Mouse (Mus musculus) kidney, embryonic 14.5 days (tissue): ENCODE measurements at regions not wholly inside any gene's neighbourhood (a gene's known extent, or its start where the extent isn't known, plus 50 kb on each side); places are given as distances from the start of the nearest gene placed in this dataset.

ENCODE experiments used
- ATAC-seq: fragments of 200-750 bp; cut with Nextera tagmentation; 2 replicates; pipeline ENCODE4 v1.8.0; 2017; ENCODE audit warnings: moderate number of reproducible peaks, mild to moderate bottlenecking, moderate TSS enrichment, moderate library complexity; ENCODE audit not compliant: low FRiP score, low TSS enrichment
- H3K27ac ChIP-seq: fragments of 300-500 bp; sonication (generic); 2 replicates; pipeline ENCODE4 v1.5.1; 2014; ENCODE audit warnings: low read depth, mild to moderate bottlenecking, low read length, moderate library complexity, mixed read lengths
- H3K27me3 ChIP-seq: fragments of 300-500 bp; sonication (generic); 2 replicates; pipeline ENCODE4 v1.6.1; 2014; ENCODE audit warnings: mild to moderate bottlenecking, low read length; ENCODE audit not compliant: control insufficient read depth, insufficient read depth
- H3K36me3 ChIP-seq: fragments of 300-500 bp; sonication (generic); 2 replicates; pipeline ENCODE4 v1.6.1; 2014; ENCODE audit warnings: low read length, mixed read lengths; ENCODE audit not compliant: control insufficient read depth, insufficient read depth
- H3K4me1 ChIP-seq: fragments of 300-500 bp; sonication (generic); 2 replicates; pipeline ENCODE4 v1.6.1; 2014; ENCODE audit warnings: low read length, mixed read lengths; ENCODE audit not compliant: control insufficient read depth, insufficient read depth
- H3K4me2 ChIP-seq: fragments of 300-500 bp; sonication (generic); replicated peaks from 2 replicates; pipeline ENCODE4 v1.6.1; 2014; ENCODE audit warnings: low read depth, mild to moderate bottlenecking, low read length
- H3K4me3 ChIP-seq: fragments of 300-500 bp; sonication (generic); 2 replicates; pipeline ENCODE4 v1.5.1; 2014; ENCODE audit warnings: mild to moderate bottlenecking, low read length
- H3K9ac ChIP-seq: fragments of 300-500 bp; sonication (generic); 2 replicates; pipeline ENCODE4 v1.6.1; 2014; ENCODE audit warnings: low read depth, mild to moderate bottlenecking, low read length, moderate library complexity
- H3K9me3 ChIP-seq: fragments of 300-500 bp; sonication (generic); 2 replicates; pipeline ENCODE4 v1.6.1; 2016; ENCODE audit warnings: low read length; ENCODE audit not compliant: control insufficient read depth
- WGBS: fragments of 180-500 bp; shearing (Covaris S2); extraction: QIAGEN DNeasy Blood & Tissue Kit; methylation state at CpG from one replicate; pipeline ENCODE4 v1.1.7; 2014; 5-methylcytosine and 5-hydroxymethylcytosine counted together

DNA sequence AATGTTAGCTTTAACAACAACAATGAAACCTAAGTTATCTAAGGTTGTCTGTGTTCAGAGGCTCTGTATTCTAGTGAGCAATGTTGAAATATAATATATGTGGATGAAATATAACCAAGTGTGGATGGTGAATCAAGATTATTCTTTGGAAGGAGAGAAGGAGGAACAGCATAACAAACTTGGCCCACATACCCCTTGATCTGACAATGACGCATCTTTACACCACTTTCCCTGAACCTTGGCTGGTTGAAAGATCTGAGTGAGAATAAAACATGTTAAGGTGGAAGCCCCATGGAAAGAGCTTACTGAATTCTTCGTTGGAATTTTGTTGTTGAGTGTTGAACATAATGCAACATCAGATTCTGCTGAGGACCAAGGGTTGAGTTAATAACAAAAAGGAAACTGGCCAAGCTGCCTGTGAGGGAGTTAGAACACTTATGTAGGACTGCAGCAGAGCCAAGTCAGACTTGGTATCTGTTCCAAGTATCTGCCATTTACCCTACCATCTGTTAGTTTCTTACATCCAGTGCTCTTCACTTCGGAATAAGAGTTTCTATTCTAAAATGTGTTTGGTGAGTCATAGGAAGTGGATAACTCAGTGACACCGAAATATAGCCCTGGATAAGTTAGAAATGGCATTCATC is 268.8 kb downstream of the Gria2 start:
- Histone ChIP-seq H3K4me2 (no peak overlapping the region), H3K4me1 (no peaks in the 10 kb centered on the region), H3K27me3 (no peaks in the 10 kb centered on the region), H3K9me3 (no peaks in the 10 kb centered on the region), H3K36me3 (no peaks in the 10 kb centered on the region), H3K9ac (no peak overlapping the region), H3K27ac (no peak overlapping the region), H3K4me3 (no peak overlapping the region)
- WGBS, result 87% methylated on average over 4 of the region's 4 CpGs
- ATAC-seq, result no peak

DNA sequence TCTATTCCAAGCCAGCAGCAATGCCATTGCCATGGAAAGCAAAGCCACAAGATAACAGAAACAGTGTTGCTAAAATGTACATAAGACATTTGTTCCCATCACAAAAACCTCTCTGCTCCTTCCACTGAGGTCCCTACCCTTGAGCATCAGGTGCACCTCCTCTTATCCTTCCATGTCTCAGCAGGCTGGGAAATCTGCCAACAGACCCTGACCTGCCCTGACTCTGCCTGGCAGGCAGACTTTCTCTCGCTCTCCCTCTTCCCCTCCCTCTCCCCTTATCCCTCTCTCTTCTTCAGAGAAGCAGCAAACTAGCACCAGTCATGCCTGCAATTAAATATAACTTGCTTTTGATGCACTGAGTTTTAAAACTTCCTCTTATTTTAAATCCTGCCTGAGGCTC is 288.6 kb downstream of the Gria2 start:
- Histone ChIP-seq H3K9ac (no peak overlapping the region), H3K36me3 (no peaks in the 10 kb centered on the region), H3K27ac (no peak overlapping the region), H3K9me3 (no peaks in the 10 kb centered on the region), H3K4me3 (no peak overlapping the region), H3K4me2 (no peak overlapping the region), H3K4me1 (no peaks in the 10 kb centered on the region), H3K27me3 (no peaks in the 10 kb centered on the region)
- WGBS, result 50% methylated on average over 1 of the region's 1 CpGs
- ATAC-seq, result no peak

DNA sequence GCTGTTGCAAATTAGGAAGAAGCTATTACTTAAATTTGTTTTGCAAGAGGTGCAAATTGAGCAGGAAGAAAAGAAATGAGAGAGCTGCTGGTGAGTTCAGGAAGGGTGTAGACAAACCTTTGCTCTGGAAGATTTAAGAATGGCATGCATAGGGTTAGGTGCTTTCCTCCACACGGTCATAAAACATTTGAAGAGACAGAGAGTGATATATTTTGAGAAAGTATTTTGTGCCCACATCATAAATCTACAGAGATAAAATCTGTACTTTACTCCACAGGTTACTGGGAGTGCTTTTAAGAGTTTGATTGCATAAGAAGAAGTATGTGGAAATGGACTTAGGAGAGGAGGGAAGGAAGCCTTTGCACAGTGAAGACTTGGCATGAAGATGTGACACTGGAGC is 293.4 kb downstream of the Gria2 start:
- H3K9ac ChIP-seq, result no peak overlapping the region
- no peaks in the 10 kb centered on the region for H3K9me3 ChIP-seq
- no peaks in the 10 kb centered on the region for H3K4me1 ChIP-seq
- no peak for ATAC-seq
- WGBS, result 24% methylated on average over 1 of the region's 1 CpGs
- no peak overlapping the region for H3K4me2 ChIP-seq
- no peaks in the 10 kb centered on the region for H3K27me3 ChIP-seq
- H3K36me3 ChIP-seq, result no peaks in the 10 kb centered on the region
- no peak overlapping the region for H3K4me3 ChIP-seq
- no peak overlapping the region for H3K27ac ChIP-seq

DNA sequence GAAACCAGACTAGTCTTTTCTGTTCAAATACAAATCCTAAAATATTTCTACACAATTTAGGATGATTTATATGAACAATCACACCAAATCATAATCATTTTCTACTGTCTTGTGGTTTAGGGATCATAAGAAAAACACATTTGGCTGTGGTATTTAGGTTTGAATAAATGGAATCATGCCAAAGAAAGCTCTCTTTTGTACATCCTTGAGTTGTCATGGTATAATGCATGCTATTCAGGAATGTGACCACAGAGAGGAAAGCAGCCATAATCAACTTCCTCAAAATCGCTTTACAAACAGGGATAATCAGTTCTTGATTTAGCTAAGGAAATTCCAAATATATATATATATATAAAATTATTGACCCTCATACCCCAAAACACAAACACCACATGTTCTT is 295.9 kb downstream of the Gria2 start:
- WGBS, result 55% methylated on average over 1 of the region's 1 CpGs
- no peak for ATAC-seq
- Histone ChIP-seq H3K27me3 (no peaks in the 10 kb centered on the region), H3K4me1 (no peaks in the 10 kb centered on the region), H3K4me2 (no peak overlapping the region), H3K9me3 (no peaks in the 10 kb centered on the region), H3K36me3 (no peaks in the 10 kb centered on the region), H3K27ac (no peak overlapping the region), H3K4me3 (no peak overlapping the region), H3K9ac (no peak overlapping the region)

DNA sequence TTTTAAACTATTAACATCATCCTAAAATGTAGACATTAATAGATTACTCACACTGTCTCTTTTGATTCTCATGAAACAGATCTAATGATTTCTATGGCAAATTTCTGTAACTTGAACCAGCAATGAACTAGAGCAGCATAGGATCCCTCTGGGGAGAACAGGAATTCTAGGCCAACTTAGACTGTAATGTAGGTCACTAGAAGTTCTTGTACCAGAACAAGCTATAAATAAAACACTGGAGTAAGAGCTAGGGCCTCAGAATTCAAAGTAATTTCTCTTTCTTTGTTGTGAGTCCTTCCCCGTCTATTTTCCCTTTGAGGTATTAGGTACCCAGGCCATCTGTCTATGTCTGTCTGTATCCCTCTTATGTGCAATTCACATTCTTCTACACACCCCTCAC is 301.5 kb downstream of the Gria2 start:
- Histone ChIP-seq H3K9ac (no peak overlapping the region), H3K4me2 (no peak overlapping the region), H3K9me3 (no peaks in the 10 kb centered on the region), H3K27me3 (no peaks in the 10 kb centered on the region), H3K27ac (no peak overlapping the region), H3K4me3 (no peak overlapping the region), H3K36me3 (no peaks in the 10 kb centered on the region), H3K4me1 (no peaks in the 10 kb centered on the region)
- 35% methylated on average over 1 of the region's 1 CpGs for WGBS
- ATAC-seq, result no peak

DNA sequence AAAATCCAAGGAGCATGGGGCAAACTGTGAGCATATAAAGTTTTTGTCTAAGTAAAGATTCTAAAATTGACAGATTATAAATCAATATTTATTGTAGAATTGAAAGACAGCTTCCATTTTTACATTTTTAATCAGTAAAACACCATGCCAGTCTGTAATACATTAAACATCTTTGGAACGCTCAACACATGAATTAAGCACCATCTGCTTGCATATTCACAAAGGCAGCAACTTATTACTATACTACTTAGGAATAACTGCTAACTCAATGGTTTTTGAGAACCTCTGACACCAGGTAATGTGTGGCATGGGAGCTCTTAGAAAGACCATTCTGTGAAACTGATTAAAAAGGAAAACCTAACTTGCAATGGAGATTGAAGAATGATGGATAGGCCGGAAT is 306.1 kb downstream of the Gria2 start:
- Histone ChIP-seq H3K27me3 (no peaks in the 10 kb centered on the region), H3K4me2 (no peak overlapping the region), H3K9ac (no peak overlapping the region), H3K36me3 (no peaks in the 10 kb centered on the region), H3K27ac (no peak overlapping the region), H3K9me3 (no peaks in the 10 kb centered on the region), H3K4me1 (no peaks in the 10 kb centered on the region), H3K4me3 (no peak overlapping the region)
- 85% methylated on average over 2 of the region's 2 CpGs for WGBS
- no peak for ATAC-seq

DNA sequence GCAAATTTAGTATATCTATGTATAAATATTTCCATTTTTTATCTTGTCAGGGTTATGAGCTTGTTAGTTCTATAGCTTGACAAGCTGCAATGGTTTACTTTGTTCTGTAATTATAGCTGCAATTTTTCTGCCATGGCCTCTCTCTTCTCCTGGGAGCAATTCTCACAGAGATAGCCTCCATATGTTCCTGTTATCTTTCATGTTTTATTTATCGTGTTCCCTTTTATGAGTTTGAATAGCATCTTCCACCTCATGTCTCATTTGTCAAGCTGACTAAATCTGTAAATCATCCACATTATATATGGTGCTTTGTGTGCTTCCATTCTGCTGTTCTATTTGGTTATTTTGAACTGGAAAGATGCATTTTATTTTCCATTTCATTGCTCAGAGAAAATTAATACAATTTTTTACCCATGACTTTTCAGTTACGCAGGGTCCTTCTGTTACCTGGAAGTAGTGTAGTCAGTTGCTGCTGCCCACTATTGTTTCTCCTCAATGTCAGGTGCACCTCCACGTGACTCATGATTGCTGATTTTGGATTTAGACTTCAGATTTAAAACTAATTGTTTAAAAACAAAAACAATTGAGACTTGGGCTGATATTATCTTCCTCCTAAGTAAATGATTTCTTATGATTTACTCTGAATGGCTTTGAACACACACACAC is 318.3 kb downstream of the Gria2 start:
- Histone ChIP-seq H3K27me3 (no peaks in the 10 kb centered on the region), H3K4me1 (no peaks in the 10 kb centered on the region), H3K36me3 (no peaks in the 10 kb centered on the region), H3K9me3 (no peaks in the 10 kb centered on the region), H3K9ac (no peak overlapping the region), H3K4me3 (no peak overlapping the region), H3K27ac (no peak overlapping the region), H3K4me2 (no peak overlapping the region)
- no peak for ATAC-seq
- 64% methylated on average over 3 of the region's 3 CpGs for WGBS

DNA sequence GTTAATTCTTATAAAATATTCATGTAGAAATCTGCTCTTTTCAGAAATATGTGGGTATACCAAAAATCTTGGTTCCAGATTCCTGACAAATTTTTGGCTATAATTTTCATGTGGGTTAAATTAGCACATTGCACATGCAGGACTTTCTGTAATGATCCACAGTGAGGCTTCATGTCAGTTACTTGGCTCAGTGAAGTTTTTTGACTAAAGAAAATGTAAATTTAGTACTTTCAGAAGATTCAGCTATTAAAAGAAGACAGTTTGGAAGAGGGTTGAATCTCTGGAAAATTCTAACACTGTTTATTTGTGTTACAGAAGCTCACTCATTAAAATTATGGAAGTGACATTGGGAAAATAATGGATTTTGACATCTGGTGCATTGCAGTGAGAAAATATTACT is 324.0 kb downstream of the Gria2 start:
- no peak for ATAC-seq
- no peak overlapping the region for H3K4me2 ChIP-seq
- H3K9ac ChIP-seq, result no peak overlapping the region
- H3K9me3 ChIP-seq, result no peaks in the 10 kb centered on the region
- no peak overlapping the region for H3K4me3 ChIP-seq
- H3K4me1 ChIP-seq, result no peaks in the 10 kb centered on the region
- H3K27me3 ChIP-seq, result no peaks in the 10 kb centered on the region
- H3K27ac ChIP-seq, result no peak overlapping the region
- H3K36me3 ChIP-seq, result no peaks in the 10 kb centered on the region

DNA sequence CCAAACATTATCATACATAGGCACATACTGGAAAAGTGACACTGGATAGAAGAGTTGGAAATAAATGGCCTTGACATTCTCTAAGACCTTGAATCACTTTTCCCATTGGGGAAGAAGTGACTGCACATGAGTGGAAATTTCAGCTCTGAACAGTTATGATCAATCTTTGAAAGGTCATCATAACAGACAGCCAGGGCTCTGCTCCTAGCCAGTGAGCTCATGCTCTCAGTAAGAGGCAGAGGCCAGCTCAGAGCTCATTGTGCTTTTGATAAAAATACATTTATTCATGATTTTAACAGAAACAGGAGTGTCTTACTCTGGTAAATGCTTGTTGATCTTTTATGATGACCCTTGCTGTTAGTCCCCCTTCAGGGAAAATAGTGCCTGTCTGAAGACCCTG is 328.9 kb downstream of the Gria2 start:
- H3K27ac ChIP-seq, result no peak overlapping the region
- H3K9ac ChIP-seq, result no peak overlapping the region
- no peak overlapping the region for H3K4me2 ChIP-seq
- H3K36me3 ChIP-seq, result no peaks in the 10 kb centered on the region
- no peaks in the 10 kb centered on the region for H3K4me1 ChIP-seq
- no peak for ATAC-seq
- no peak overlapping the region for H3K4me3 ChIP-seq
- H3K9me3 ChIP-seq, result no peaks in the 10 kb centered on the region
- H3K27me3 ChIP-seq, result no peaks in the 10 kb centered on the region
